9 mouse cellular contexts compared by ENCODE assay signal in genomic region chr2:75767871-75768558, GRCm38 (mm10).
A peak's percentile ranks its signal among the peaks of the same experiment; 100 is the strongest.
DNase-seq lines count a peak whose midpoint lies in the region; ATAC-seq and TF ChIP-seq lines count a peak whose summit lies in the region.
"Had no signal": no experiment of that assay in that cellular context is flagged by ENCODE, and none has a peak within 500 bp of the region (broad histone marks: within the 10 kb centered on the region; RNA-seq: fewer than 3 reads in every experiment).

No protein-coding gene starts in this region.

- H3K27me3 ChIP-seq in kidney, adult 2 months (replicated peaks; ENCODE audit: control insufficient read depth, insufficient read depth, low read length), result no peaks in the 10 kb centered on the region
- H3K27me3 ChIP-seq: limb, embryonic 15.5 days had no signal

- no peak for TF ChIP-seq CTCF in layer of hippocampus, adult 2 months (conservative IDR thresholded peaks at IDR 0.05)
- TF ChIP-seq CTCF in kidney, adult 2 months (conservative IDR thresholded peaks at IDR 0.05; ENCODE audit: insufficient read depth, insufficient read length, low read depth, low read length), result no peak

- no peak overlapping the region for H3K4me3 ChIP-seq in layer of hippocampus, adult 2 months
- no peak overlapping the region for H3K4me3 ChIP-seq in kidney, adult 2 months (ENCODE audit: insufficient read depth, low read depth, low read length)
- H3K4me3 ChIP-seq: limb, embryonic 15.5 days had no signal

- ATAC-seq in cerebellum, adult (ENCODE audit: insufficient number of reproducible peaks, low FRiP score, low TSS enrichment), result no peak

- TF ChIP-seq POLR2A in kidney, adult 2 months (IDR thresholded peaks at IDR 0.05; ENCODE audit: low read depth, low read length), result no peak

- 39% methylated on average over 7 of the region's 7 CpGs for WGBS in kidney, adult 2 months

- no peaks in the 10 kb centered on the region for H3K36me3 ChIP-seq in kidney, adult 2 months (ENCODE audit: control insufficient read depth, insufficient read depth, low read length)
- H3K36me3 ChIP-seq: limb, embryonic 15.5 days had no signal

- DNase-seq in layer of hippocampus, adult 2 months (ENCODE audit: low spot score in 2 of 2), result no peak
- DNase-seq in layer of hippocampus, adult 9-10 months (ENCODE audit: low spot score), result no peak
- peak; percentile 49 for DNase-seq in embryo, embryonic 11 days
- peak; percentile 87 for DNase-seq in kidney, adult 2 months
- peak; percentile 85 for DNase-seq in lung, postnatal 36 days
- DNase-seq in thymus, postnatal 10 days (ENCODE audit: low spot score in 2 of 2), result no peak
- DNase-seq in neural tube, embryonic 10.5 days (ENCODE audit: extremely low spot score, low spot score), result no peak

- peaks cover 23% of the 10 kb centered on the region for H3K4me1 ChIP-seq in kidney, adult 2 months (ENCODE audit: control insufficient read depth, insufficient read depth, low read length)
- H3K4me1 ChIP-seq: limb, embryonic 15.5 days had no signal

- H3K27ac ChIP-seq in layer of hippocampus, adult 2 months, result 0 out of 2 replicates have a peak overlapping the region, but pooled peaks have one; percentile 1
- peak overlapping the region; percentile 86 for H3K27ac ChIP-seq in kidney, adult 2 months (ENCODE audit: insufficient read depth, low read depth, low read length)
- H3K27ac ChIP-seq: limb, embryonic 15.5 days had no signal

Comparison
In these comparisons a context has a peak if more than half of its experiments do, and no peak if none do; other contexts are left out.
1. DNase-seq: peak in embryo, embryonic 11 days (single experiment), kidney, adult 2 months (single experiment) and lung, postnatal 36 days (single experiment); none in layer of hippocampus, adult 2 months (0 of 2), layer of hippocampus, adult 9-10 months (single experiment), thymus, postnatal 10 days (0 of 2) and neural tube, embryonic 10.5 days (single experiment).